Mouse (Mus musculus) intestine, embryonic 16.5 days (tissue): ENCODE measurements around the gene 4931428F04Rik. TPM values are rescaled to one million over a fixed set of nuclear protein-coding genes. Genes with fewer than 3 reads are reported as not detected.

Source experiments
- ATAC-seq: fragments of 200-750 bp; cut with Nextera tagmentation; 2 replicates; pipeline ENCODE4 v1.8.0; 2017; ENCODE audit warnings: moderate TSS enrichment, moderate library complexity
- H3K27ac ChIP-seq: fragments of 300-500 bp; sonication (generic); 2 replicates; pipeline ENCODE4 v1.5.1; 2014; ENCODE audit warnings: mild to moderate bottlenecking, low read length
- H3K27me3 ChIP-seq: fragments of 300-500 bp; sonication (generic); replicated peaks from 2 replicates; pipeline ENCODE4 v1.6.1; 2014; ENCODE audit warnings: low read length, control low read depth, mixed read lengths; ENCODE audit not compliant: control insufficient read depth, insufficient read depth
- H3K36me3 ChIP-seq: fragments of 300-500 bp; sonication (generic); 2 replicates; pipeline ENCODE4 v1.6.1; 2014; ENCODE audit warnings: low read length, control low read depth; ENCODE audit not compliant: control insufficient read depth, insufficient read depth
- H3K4me1 ChIP-seq: fragments of 300-500 bp; sonication (generic); 2 replicates; pipeline ENCODE4 v1.6.1; 2014; ENCODE audit warnings: low read length, control low read depth, mixed read lengths; ENCODE audit not compliant: control insufficient read depth, insufficient read depth
- H3K4me2 ChIP-seq: fragments of 300-500 bp; sonication (generic); 2 replicates; pipeline ENCODE4 v1.6.1; 2014; ENCODE audit warnings: low read depth, low read length, control low read depth
- H3K4me3 ChIP-seq: fragments of 300-500 bp; sonication (generic); 2 replicates; pipeline ENCODE4 v1.5.1; 2014; ENCODE audit warnings: mild to moderate bottlenecking, low read length
- H3K9ac ChIP-seq: fragments of 300-500 bp; sonication (generic); 2 replicates; pipeline ENCODE4 v1.6.1; 2014; ENCODE audit warnings: low read depth, low read length
- H3K9me3 ChIP-seq: fragments of 300-500 bp; sonication (generic); 2 replicates; pipeline ENCODE4 v1.6.1; 2016; ENCODE audit warnings: low read length, control low read depth; ENCODE audit not compliant: control insufficient read depth
- WGBS: fragments of 180-500 bp; shearing (Covaris S2); extraction: QIAGEN DNeasy Blood & Tissue Kit; methylation state at CpG from one replicate; pipeline ENCODE4 v1.1.7; 2014; 5-methylcytosine and 5-hydroxymethylcytosine counted together
- polyA plus RNA-seq: library from polyadenylated mRNA; unstranded; fragments of >200 nt; fragmentation: Nextera tagmentation; extraction: Ambion mirVana; gene quantifications from 2 replicates; pipeline ENCODE4 v1.2.1, GENCODE M21; 2015

Gene 4931428F04Rik
- polyA plus RNA-seq, 1 experiment from 2014 or later: 6.7 TPM

- 0 out of 2 replicates have a peak, but pooled peaks have one; percentile 3 for ATAC-seq
- no peak overlapping the region for H3K27ac ChIP-seq
- no peaks in the 10 kb centered on the region for H3K9me3 ChIP-seq
- peak overlapping the region; percentile 64 for H3K9ac ChIP-seq
- 7% methylated on average over 10 of the region's 10 CpGs for WGBS
- peaks cover 34% of the 10 kb centered on the region for H3K4me1 ChIP-seq
- peaks cover 64% of the 10 kb centered on the region for H3K27me3 ChIP-seq
- H3K4me3 ChIP-seq: peak overlapping the region; percentile 55
- H3K4me2 ChIP-seq: peak overlapping the region; percentile 81
- no peaks in the 10 kb centered on the region for H3K36me3 ChIP-seq
These were observed 20.6 kb downstream of the 4931428F04Rik start for GRCm38 (mm10) chr8:105269075-105269458.

GRCm38 (mm10) chr8:105268342-105269074 lies 21.2 kb downstream of the 4931428F04Rik start:
- peak overlapping the region; percentile 64 for H3K9ac ChIP-seq
- peak overlapping the region; percentile 81 for H3K4me2 ChIP-seq
- peaks cover 63% of the 10 kb centered on the region for H3K27me3 ChIP-seq
- H3K9me3 ChIP-seq: no peaks in the 10 kb centered on the region
- peaks cover 39% of the 10 kb centered on the region for H3K4me1 ChIP-seq
- WGBS: 5% methylated on average over 65 of the region's 65 CpGs
- ATAC-seq: peak; percentile 18
- H3K4me3 ChIP-seq: peak overlapping the region; percentile 55
- H3K36me3 ChIP-seq: no peaks in the 10 kb centered on the region
- H3K27ac ChIP-seq: no peak overlapping the region

GRCm38 (mm10) chr8:105266775-105267174 lies 22.9 kb downstream of the 4931428F04Rik start:
- Histone ChIP-seq H3K27ac (no peak overlapping the region), H3K9me3 (no peaks in the 10 kb centered on the region), H3K4me2 (no peak overlapping the region), H3K4me1 (peaks cover 42% of the 10 kb centered on the region), H3K4me3 (no peak overlapping the region), H3K36me3 (no peaks in the 10 kb centered on the region; the same call in 1 of the 2 replicates), H3K9ac (no peak overlapping the region), H3K27me3 (peaks cover 52% of the 10 kb centered on the region)
- 41% methylated on average over 13 of the region's 13 CpGs for WGBS
- no peak for ATAC-seq

GRCm38 (mm10) chr8:105265128-105265527 lies 24.5 kb downstream of the 4931428F04Rik start:
- H3K36me3 ChIP-seq: no peaks in the 10 kb centered on the region; the same call in 1 of the 2 replicates
- ATAC-seq: peak; percentile 32; the same call in 1 of the 2 replicates
- H3K4me3 ChIP-seq: peak overlapping the region; percentile 71
- peak overlapping the region; percentile 92 for H3K4me2 ChIP-seq
- H3K9me3 ChIP-seq: no peaks in the 10 kb centered on the region
- peak overlapping the region; percentile 55 for H3K27ac ChIP-seq
- H3K9ac ChIP-seq: peak overlapping the region; percentile 74
- H3K27me3 ChIP-seq: peaks cover 35% of the 10 kb centered on the region
- peaks cover 34% of the 10 kb centered on the region for H3K4me1 ChIP-seq
- 8% methylated on average over 10 of the region's 10 CpGs for WGBS

GRCm38 (mm10) chr8:105264024-105264982 lies 25.4 kb downstream of the 4931428F04Rik start, which contains the start of the genes Tradd and Fbxl8:
Gene Tradd, minus strand, starts transcription at chr8:105264609.
Gene Fbxl8, plus strand, starts transcription at chr8:105264648.
- H3K36me3 ChIP-seq: no peaks in the 10 kb centered on the region; the same call in 1 of the 2 replicates
- no peaks in the 10 kb centered on the region for H3K9me3 ChIP-seq
- peaks cover 33% of the 10 kb centered on the region for H3K27me3 ChIP-seq
- H3K9ac ChIP-seq: peak within 1 kb of the TSS; percentile 74
- peak within 1 kb of the TSS; percentile 71 for H3K4me3 ChIP-seq
- H3K27ac ChIP-seq: peak within 1 kb of the TSS; percentile 55
- ATAC-seq: peak; percentile 85
- 1% methylated on average over 53 of the region's 54 CpGs for WGBS
- peak within 1 kb of the TSS; percentile 92 for H3K4me2 ChIP-seq
- H3K4me1 ChIP-seq: peaks cover 33% of the 10 kb centered on the region

- no peak overlapping the region for H3K27ac ChIP-seq
- peak overlapping the region; percentile 71 for H3K4me3 ChIP-seq
- peak overlapping the region; percentile 92; the same call in 1 of the 2 replicates for H3K4me2 ChIP-seq
- WGBS: 39% methylated on average over 16 of the region's 16 CpGs
- peaks cover 33% of the 10 kb centered on the region for H3K27me3 ChIP-seq
- no peaks in the 10 kb centered on the region; the same call in 1 of the 2 replicates for H3K36me3 ChIP-seq
- no peaks in the 10 kb centered on the region for H3K9me3 ChIP-seq
- peaks cover 30% of the 10 kb centered on the region for H3K4me1 ChIP-seq
- 0 out of 2 replicates have a peak overlapping the region, but pooled peaks have one; percentile 74 for H3K9ac ChIP-seq
- ATAC-seq: no peak
These were observed 26.3 kb downstream of the 4931428F04Rik start for GRCm38 (mm10) chr8:105263244-105263912.

- ATAC-seq: no peak
- Histone ChIP-seq H3K9me3 (no peaks in the 10 kb centered on the region), H3K4me1 (peaks cover 28% of the 10 kb centered on the region), H3K36me3 (no peaks in the 10 kb centered on the region; the same call in 1 of the 2 replicates), H3K27ac (no peak overlapping the region), H3K4me3 (no peak overlapping the region), H3K4me2 (no peak overlapping the region), H3K9ac (no peak overlapping the region), H3K27me3 (peaks cover 14% of the 10 kb centered on the region)
- 86% methylated on average over 12 of the region's 12 CpGs for WGBS
These were observed 28.2 kb downstream of the 4931428F04Rik start for GRCm38 (mm10) chr8:105261326-105261980.

- Histone ChIP-seq H3K27me3 (peaks cover 12% of the 10 kb centered on the region), H3K27ac (no peak overlapping the region)
These were observed 29.1 kb downstream of the 4931428F04Rik start for GRCm38 (mm10) chr8:105260371-105261099.

More at GRCm38 (mm10) chr8:105260371-105261099, 29.1 kb downstream of the 4931428F04Rik start:
- Histone ChIP-seq H3K4me2 (no peak overlapping the region), H3K4me1 (peaks cover 28% of the 10 kb centered on the region), H3K9ac (no peak overlapping the region), H3K9me3 (no peaks in the 10 kb centered on the region), H3K36me3 (no peaks in the 10 kb centered on the region; the same call in 1 of the 2 replicates), H3K4me3 (no peak overlapping the region)
- WGBS: 74% methylated on average over 7 of the region's 7 CpGs
- ATAC-seq: no peak
